Mouse (Mus musculus) urinary bladder, postnatal 36 days (tissue): ENCODE data around the gene Tiam1.

Experiments used
- DNase-seq, 2 experiments: peaks; one replicate each; pipeline ENCODE4 v3.0.0; 2022; ENCODE audit warnings: low spot score in 2 of 2, mixed read lengths in 1 of 2

The Tiam1 gene

DNA sequence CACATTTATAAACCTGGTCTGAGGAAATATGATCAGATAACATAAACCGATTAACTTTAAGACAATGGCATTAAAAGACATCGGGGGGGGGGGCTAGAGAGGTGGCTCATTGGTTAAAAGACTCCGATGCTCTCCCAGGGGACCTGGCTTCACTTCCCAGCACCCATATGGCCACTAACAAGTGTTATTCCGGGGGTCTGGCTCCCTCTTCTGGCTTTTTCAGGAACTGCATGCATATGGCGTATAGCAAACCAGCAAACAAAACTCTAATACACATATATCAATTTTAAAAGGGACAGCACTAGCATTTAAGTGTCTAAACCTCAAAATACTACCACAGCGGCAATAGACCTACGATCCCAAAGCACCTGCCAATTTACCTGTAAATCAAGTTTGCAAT lies 347.0 kb downstream of the Tiam1 start:
- DNase-seq: no peak

GRCm38 (mm10) chr16:89789792-89790434 lies 353.7 kb downstream of the Tiam1 start:
- DNase-seq: no peak

DNA sequence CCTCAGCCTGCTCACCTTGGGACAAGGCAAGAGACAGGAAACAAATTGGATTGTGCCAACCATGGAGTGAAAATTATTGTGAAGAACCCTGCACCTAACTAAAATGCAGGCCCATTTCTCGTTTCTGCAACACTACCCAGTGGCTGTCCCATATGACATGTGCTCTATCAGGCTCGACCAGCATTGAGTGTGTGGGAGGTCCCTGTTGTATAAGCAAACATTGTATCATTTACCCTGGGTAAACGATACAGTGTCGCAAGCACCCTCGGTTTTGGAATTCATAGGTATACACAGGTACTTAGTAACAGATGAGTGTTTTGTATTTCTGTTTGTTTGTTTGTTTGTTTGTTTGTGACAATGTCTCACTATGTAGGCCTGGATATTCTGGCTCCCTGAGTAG lies 357.8 kb downstream of the Tiam1 start:
- no peak for DNase-seq

DNA sequence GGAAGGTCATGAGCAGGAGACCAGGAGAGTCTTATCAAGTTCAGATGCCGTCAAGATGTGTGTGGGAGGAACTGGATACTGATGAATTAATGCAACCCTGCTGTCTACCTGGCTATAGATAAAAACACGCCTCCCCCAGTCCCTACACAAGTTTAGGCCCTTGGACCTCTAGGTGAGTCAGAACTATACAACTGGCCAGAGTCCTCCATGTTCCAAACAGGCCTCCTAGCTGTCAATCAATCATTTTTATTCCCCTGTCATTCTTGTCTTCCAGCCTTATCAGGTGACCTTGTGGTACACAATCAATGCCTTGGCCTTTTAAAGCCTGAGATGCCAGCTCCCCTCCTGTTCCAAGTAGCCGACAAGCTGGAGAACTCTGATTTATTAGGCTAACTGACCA lies 363.9 kb downstream of the Tiam1 start:
- no peak for DNase-seq

GRCm38 (mm10) chr16:89777450-89777849 lies 366.1 kb downstream of the Tiam1 start:
- no peak for DNase-seq

DNA sequence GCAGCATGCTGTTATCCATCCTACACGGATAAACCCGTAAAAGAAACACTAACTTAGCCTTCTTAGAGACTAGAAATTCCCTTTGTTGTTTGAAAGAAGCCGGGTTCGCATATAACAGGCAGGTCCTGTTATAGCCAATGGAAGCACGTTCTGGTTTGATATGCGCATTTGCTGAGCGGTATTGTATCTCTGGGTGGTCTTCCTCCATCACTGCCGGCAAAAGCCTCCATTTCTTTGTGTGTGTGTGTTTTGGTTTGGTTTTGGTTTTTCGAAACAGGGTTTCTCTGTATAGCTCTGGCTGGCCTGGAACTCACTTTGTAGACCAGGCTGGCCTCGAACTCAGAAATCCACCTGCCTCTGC lies 369.0 kb downstream of the Tiam1 start:
- DNase-seq: no peak

DNA sequence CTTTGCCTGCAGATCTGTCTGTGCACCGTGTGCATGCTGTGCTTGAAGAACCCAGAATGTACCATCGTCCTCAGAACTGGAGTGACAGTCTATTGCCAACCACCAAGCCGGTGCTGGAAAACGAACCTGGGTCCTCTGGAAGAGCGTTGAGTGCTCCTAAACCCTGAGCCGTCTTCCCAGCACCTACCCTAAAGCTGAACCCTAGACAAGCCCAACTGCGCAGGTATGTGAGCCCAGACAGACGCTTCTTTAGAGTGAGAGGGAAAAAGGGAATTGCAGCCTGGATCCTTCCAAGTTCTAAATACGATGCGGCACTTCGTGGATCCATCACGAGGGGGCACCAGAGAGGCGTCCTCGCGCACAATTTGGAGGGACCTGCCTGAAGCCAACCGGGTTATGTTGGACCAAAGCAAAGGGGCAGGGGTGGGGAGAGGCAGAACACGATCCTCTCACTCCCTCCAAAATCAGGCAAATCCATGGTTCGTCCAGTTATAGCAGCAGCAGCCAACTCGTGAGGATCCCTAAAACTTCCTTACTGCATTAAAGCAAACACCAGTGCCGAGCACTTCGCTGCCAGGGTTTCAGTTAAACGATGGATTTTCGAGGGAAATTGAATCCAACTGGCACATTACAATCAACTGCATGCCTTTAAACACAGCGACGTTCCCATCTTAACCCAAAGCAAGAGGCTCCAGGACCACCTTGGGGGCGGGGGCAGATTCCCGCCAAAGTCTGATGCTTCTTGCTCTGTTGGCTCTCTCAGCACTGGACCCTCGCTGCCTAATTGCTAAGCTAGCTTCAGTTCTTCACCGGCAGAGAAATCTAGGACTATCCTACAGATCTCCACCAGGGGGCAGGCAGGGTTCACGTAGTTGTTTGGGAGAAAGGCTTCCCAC lies 369.7 kb downstream of the Tiam1 start:
- peak; percentile 74 to 82 for DNase-seq

DNA sequence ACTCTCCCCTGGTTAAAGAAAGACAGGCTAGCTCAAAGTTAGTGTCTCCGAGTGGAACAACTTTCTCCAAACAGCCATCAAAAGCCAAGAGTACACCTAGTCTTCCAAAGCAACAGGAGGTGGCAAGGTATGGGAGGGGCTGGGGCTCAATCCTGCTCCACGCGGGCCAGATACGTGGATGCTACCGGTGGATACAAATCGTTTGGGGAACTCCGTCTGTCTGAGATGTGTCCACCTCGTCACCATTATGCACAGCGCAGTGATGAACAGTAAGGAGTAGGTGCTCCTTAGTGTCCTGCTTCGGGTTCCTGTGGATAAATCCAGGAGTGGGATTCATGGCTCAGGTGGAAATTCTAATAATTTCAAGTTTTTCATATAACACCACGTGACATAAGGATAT lies 377.6 kb downstream of the Tiam1 start:
- no peak for DNase-seq

DNA sequence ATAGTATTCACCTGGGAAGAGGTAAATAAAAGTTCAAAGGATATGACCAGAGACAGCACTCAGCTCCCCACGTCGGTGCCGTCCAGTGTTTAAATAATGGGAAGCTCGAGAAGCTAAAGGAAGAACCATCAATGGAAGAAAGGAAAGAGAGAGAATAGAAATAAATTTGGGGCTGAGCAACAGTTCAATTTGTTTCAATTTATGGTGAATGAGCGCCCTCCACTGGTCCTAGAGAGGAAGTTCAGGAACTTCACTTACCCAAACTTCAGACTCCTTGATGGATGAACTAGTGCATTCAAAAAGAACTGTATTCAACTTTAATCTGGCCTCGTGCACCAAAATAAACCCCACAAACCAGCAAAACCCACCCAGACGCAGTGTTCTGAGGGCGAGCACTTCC lies 378.1 kb downstream of the Tiam1 start:
- DNase-seq: no peak

DNA sequence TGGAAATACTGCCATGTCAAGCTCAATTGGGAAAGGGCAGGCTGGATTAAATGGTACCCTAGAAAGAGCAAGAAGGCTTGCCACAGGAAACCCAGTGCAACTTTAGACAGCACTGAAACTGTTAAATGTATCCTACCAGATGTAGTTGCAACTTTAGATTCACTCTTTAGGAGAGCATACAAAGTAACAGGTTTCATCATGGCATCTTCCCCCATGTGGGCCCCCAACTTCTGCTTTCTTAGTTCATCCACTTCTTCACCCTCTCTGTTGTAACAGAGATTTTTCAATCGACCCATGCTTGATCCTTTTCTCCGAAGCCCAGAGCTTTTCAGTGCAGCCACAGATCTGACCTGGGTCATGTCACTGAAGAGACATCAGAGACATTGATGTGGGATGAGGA lies 379.8 kb downstream of the Tiam1 start:
- DNase-seq: no peak

GRCm38 (mm10) chr16:89762523-89762922 lies 381.0 kb downstream of the Tiam1 start:
- no peak for DNase-seq

GRCm38 (mm10) chr16:89762096-89762495 lies 381.5 kb downstream of the Tiam1 start:
- no peak for DNase-seq

DNA sequence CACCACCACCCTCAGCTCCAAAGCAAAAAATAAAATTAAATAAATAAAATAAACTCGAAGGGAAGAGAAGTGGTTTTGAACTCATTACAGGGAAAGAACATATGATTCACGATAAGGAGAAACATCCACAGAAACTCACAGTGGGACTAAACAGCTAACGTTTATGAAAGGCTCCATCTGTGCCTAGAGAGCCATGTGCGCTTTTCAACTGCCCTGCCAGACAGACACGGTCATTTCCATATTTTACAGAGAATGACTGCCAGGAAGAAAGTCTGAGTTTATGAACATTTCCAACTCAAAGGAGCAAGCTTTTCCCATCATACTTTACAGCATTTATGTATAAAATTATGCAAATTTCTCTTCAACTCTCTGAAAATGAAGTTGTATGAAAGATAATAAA lies 386.2 kb downstream of the Tiam1 start:
- DNase-seq: no peak

- DNase-seq: no peak
Observed at GRCm38 (mm10) chr16:89754709-89755108, 388.9 kb downstream of the Tiam1 start.

- no peak for DNase-seq
Observed at GRCm38 (mm10) chr16:89747864-89748263, 395.7 kb downstream of the Tiam1 start.

GRCm38 (mm10) chr16:89739559-89739958 lies 404.0 kb downstream of the Tiam1 start:
- no peak for DNase-seq

GRCm38 (mm10) chr16:89738963-89739362 lies 404.6 kb downstream of the Tiam1 start:
- no peak for DNase-seq
